In the genomic region with DNA sequence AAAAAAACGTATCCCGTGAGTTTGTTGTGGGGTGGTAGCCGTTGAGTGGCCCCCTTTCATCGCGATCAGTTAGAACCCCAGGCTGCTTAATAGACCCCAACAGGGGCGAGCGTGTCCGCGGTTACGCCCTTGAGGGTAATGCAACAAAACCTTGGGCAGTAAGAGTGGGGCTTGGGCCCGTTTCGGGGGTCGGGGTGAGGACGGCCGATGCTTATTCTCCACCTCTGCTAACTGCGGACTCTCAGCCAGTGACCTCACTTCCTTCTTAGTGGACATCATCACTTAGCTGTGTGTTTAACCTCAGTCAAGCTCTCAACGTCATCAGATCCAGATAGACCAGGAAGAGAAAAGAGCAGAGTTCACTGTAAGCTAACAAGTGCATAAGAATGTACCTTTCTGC, we compare ENCODE assay signal across 8 mouse cellular contexts. TPM values are rescaled to one million over a fixed set of nuclear protein-coding genes. Genes with fewer than 3 reads are reported as not detected.
DNase-seq lines count a peak whose midpoint lies in the region; ATAC-seq and TF ChIP-seq lines count a peak whose summit lies in the region.

No protein-coding gene starts in this region.

- in situ Hi-C loops in ES-E14 (cut with MboI; ENCODE audit: low sequenced_read_pairs in 2 of 2, unreplicated experiment in 2 of 2), result no loop called here

- DNase-seq in adrenal gland, postnatal 36 days, result peak; percentile 14 to 26
- DNase-seq in adrenal gland, adult 18-20 months (ENCODE audit: low spot score in 2 of 2), result no peak
- no peak for DNase-seq in ES-E14 (ENCODE audit: low read depth, low spot score)
- DNase-seq in forebrain, postnatal 0 days, result no peak
- DNase-seq in naive thymus-derived CD4-positive, alpha-beta T cell, adult 2 months (ENCODE audit: low read depth), result peak; percentile 51
- no peak for DNase-seq in spleen, adult 12 weeks (ENCODE audit: low spot score)
- DNase-seq in ovary, postnatal 36 days (ENCODE audit: low spot score), result no peak

- peak overlapping the region; percentile 80 for H3K9ac ChIP-seq in ES-E14 (ENCODE audit: insufficient read depth, low read depth, low read length, poor library complexity, severe bottlenecking)
- H3K9ac ChIP-seq in forebrain, postnatal 0 days, result peak overlapping the region; percentile 81
- H3K9ac ChIP-seq in limb, embryonic 12.5 days (replicated peaks), result peak overlapping the region; percentile 96

- peak overlapping the region; percentile 93 for H3K4me2 ChIP-seq in forebrain, postnatal 0 days (ENCODE audit: low read depth)
- H3K4me2 ChIP-seq in limb, embryonic 12.5 days, result peak overlapping the region; percentile 96

- no peaks in the 10 kb centered on the region for H3K27me3 ChIP-seq in forebrain, postnatal 0 days (ENCODE audit: insufficient read depth, low read length)
- no peaks in the 10 kb centered on the region for H3K27me3 ChIP-seq in limb, embryonic 12.5 days

- H3K4me3 ChIP-seq in ES-E14 (ENCODE audit: insufficient read depth in 1 of 2, low read depth in 1 of 2, low read length in 2 of 2, poor library complexity in 1 of 2, severe bottlenecking in 1 of 2), result peak overlapping the region; percentile 81 to 98
- H3K4me3 ChIP-seq in forebrain, postnatal 0 days (ENCODE audit: low read depth, low read length), result peak overlapping the region; percentile 87
- H3K4me3 ChIP-seq in limb, embryonic 12.5 days (replicated peaks), result peak overlapping the region; percentile 99

- TF ChIP-seq CTCF in forebrain, postnatal 0 days (IDR thresholded peaks at IDR 0.05; ENCODE audit: low read depth), result no peak

- under 1% methylated on average over 17 of the region's 17 CpGs for WGBS in forebrain, postnatal 0 days
- under 1% methylated on average over 17 of the region's 17 CpGs for WGBS in limb, embryonic 12.5 days

- no peaks in the 10 kb centered on the region for H3K9me3 ChIP-seq in ES-E14 (ENCODE audit: control insufficient read depth, insufficient read depth, low read depth, low read length)
- no peaks in the 10 kb centered on the region for H3K9me3 ChIP-seq in forebrain, postnatal 0 days (ENCODE audit: low read length)
- no peaks in the 10 kb centered on the region for H3K9me3 ChIP-seq in limb, embryonic 12.5 days

- peaks cover 8% of the 10 kb centered on the region for H3K36me3 ChIP-seq in ES-E14 (ENCODE audit: control insufficient read depth, insufficient read depth, low read length, poor library complexity, severe bottlenecking)
- H3K36me3 ChIP-seq in forebrain, postnatal 0 days (ENCODE audit: insufficient read depth), result peaks cover 18% of the 10 kb centered on the region
- H3K36me3 ChIP-seq in limb, embryonic 12.5 days, result peaks cover 31% of the 10 kb centered on the region

- peaks cover 0 to 6% of the 10 kb centered on the region in 2 experiments; a peak in 2 of 4 replicates for H3K4me1 ChIP-seq in ES-E14 (ENCODE audit: control insufficient read depth in 2 of 2, insufficient read depth in 2 of 2, low read length in 2 of 2, poor library complexity in 1 of 2)
- peaks cover 12% of the 10 kb centered on the region for H3K4me1 ChIP-seq in forebrain, postnatal 0 days (ENCODE audit: insufficient read depth)
- peaks cover 18% of the 10 kb centered on the region for H3K4me1 ChIP-seq in limb, embryonic 12.5 days (replicated peaks)

- no peak overlapping the region for H3K27ac ChIP-seq in ES-E14 (ENCODE audit: insufficient read depth, low read depth, low read length, poor library complexity, severe bottlenecking)
- peak overlapping the region; percentile 80 for H3K27ac ChIP-seq in forebrain, postnatal 0 days (ENCODE audit: low read depth, low read length)
- no peak overlapping the region for H3K27ac ChIP-seq in limb, embryonic 12.5 days

- ATAC-seq in forebrain, postnatal 0 days, result no peak
- no peak for ATAC-seq in limb, embryonic 12.5 days (ENCODE audit: insufficient number of reproducible peaks, insufficient read depth, low FRiP score, low TSS enrichment, low read depth)

TF ChIP-seq in ES-E14, 5 proteins besides CTCF, POLR2A, EP300 and RAD21:
- TF ChIP-seq HCFC1 (IDR thresholded peaks at IDR 0.05; ENCODE audit: borderline replicate concordance, insufficient read depth, low read length), result no peak
- TF ChIP-seq CHD2 (IDR thresholded peaks at IDR 0.05; ENCODE audit: low read depth, low read length), result no peak
- no peak for TF ChIP-seq MAFK (IDR thresholded peaks at IDR 0.05; ENCODE audit: insufficient read depth, low read depth, low read length)
- no peak for TF ChIP-seq ZNF384 (IDR thresholded peaks at IDR 0.05; ENCODE audit: low read depth, low read length)
- TF ChIP-seq ZC3H11A (IDR thresholded peaks at IDR 0.05; ENCODE audit: borderline replicate concordance, low read depth, low read length), result no peak

RNA-seq across cellular contexts. Expression of a gene that starts 0.6 kb away (rescaled TPM):
- total RNA-seq in adrenal gland, postnatal 36 days (2021), result 10 to 100 TPM; 70.9 to 81.5 TPM
- 10 to 100 TPM; 75.5 to 85.8 TPM for total RNA-seq in adrenal gland, adult 18-20 months (2021)
- total RNA-seq in ES-E14 (2012; rRNA removed), result 57.9 and 74.1 TPM in 2 replicates
- 80.3 and 84.7 TPM in 2 replicates for total RNA-seq in forebrain, postnatal 0 days (2014; rRNA removed)
- 138 and 163 TPM in 2 replicates for polyA plus RNA-seq in forebrain, postnatal 0 days (2015; fragmentation: Nextera tagmentation; extraction: Ambion mirVana)
- polyA plus RNA-seq in limb, embryonic 12.5 days (2016; fragmentation: Nextera tagmentation; extraction: Ambion mirVana), result 165 and 169 TPM in 2 replicates

RNA-seq across cellular contexts. Expression of a gene that starts 17.8 kb away (rescaled TPM):
- total RNA-seq in adrenal gland, postnatal 36 days (2021), result 10 to 100 TPM; 43.5 to 89.3 TPM
- 10 to 100 TPM; 69.5 to 94.3 TPM for total RNA-seq in adrenal gland, adult 18-20 months (2021)
- total RNA-seq in ES-E14 (2012; rRNA removed), result 6.4 and 10.3 TPM in 2 replicates
- 12.8 and 13.9 TPM in 2 replicates for total RNA-seq in forebrain, postnatal 0 days (2014; rRNA removed)
- polyA plus RNA-seq in forebrain, postnatal 0 days (2015; fragmentation: Nextera tagmentation; extraction: Ambion mirVana), result 10.3 and 11.1 TPM in 2 replicates
- polyA plus RNA-seq in limb, embryonic 12.5 days (2016; fragmentation: Nextera tagmentation; extraction: Ambion mirVana), result 27.1 and 31.6 TPM in 2 replicates

RNA-seq across cellular contexts. Expression of a gene that starts 48.2 kb away (rescaled TPM):
- total RNA-seq in adrenal gland, postnatal 36 days (2021), result 1 to 10 TPM; 7.6 to 8.0 TPM
- total RNA-seq in adrenal gland, adult 18-20 months (2021), result 1 to 10 TPM; 5.9 to 6.1 TPM
- total RNA-seq in ES-E14 (2012; rRNA removed), result 11.9 and 20.6 TPM in 2 replicates
- total RNA-seq in forebrain, postnatal 0 days (2014; rRNA removed), result 39.5 and 43.9 TPM in 2 replicates
- 19.4 and 28.6 TPM in 2 replicates for polyA plus RNA-seq in forebrain, postnatal 0 days (2015; fragmentation: Nextera tagmentation; extraction: Ambion mirVana)
- polyA plus RNA-seq in limb, embryonic 12.5 days (2016; fragmentation: Nextera tagmentation; extraction: Ambion mirVana), result 16.1 and 16.8 TPM in 2 replicates

RNA-seq across cellular contexts. Expression of a gene that starts 48.4 kb away (rescaled TPM):
- total RNA-seq in adrenal gland, postnatal 36 days (2021), result 100 to 1,000 TPM; 266 to 276 TPM
- 100 to 1,000 TPM; 227 to 290 TPM for total RNA-seq in adrenal gland, adult 18-20 months (2021)
- 176 and 257 TPM in 2 replicates for total RNA-seq in ES-E14 (2012; rRNA removed)
- 123 and 126 TPM in 2 replicates for total RNA-seq in forebrain, postnatal 0 days (2014; rRNA removed)
- 115 and 117 TPM in 2 replicates for polyA plus RNA-seq in forebrain, postnatal 0 days (2015; fragmentation: Nextera tagmentation; extraction: Ambion mirVana)
- polyA plus RNA-seq in limb, embryonic 12.5 days (2016; fragmentation: Nextera tagmentation; extraction: Ambion mirVana), result 131 and 139 TPM in 2 replicates

RNA-seq across cellular contexts. Expression of a gene that starts 52.6 kb away (rescaled TPM):
- 10 to 100 TPM; 20.1 to 20.7 TPM for total RNA-seq in adrenal gland, postnatal 36 days (2021)
- 10 to 100 TPM; 17.2 to 19.3 TPM for total RNA-seq in adrenal gland, adult 18-20 months (2021)
- total RNA-seq in ES-E14 (2012; rRNA removed), result 17.1 and 32.0 TPM in 2 replicates
- 116 and 147 TPM in 2 replicates for total RNA-seq in forebrain, postnatal 0 days (2014; rRNA removed)
- 84.2 and 95.3 TPM in 2 replicates for polyA plus RNA-seq in forebrain, postnatal 0 days (2015; fragmentation: Nextera tagmentation; extraction: Ambion mirVana)
- polyA plus RNA-seq in limb, embryonic 12.5 days (2016; fragmentation: Nextera tagmentation; extraction: Ambion mirVana), result 18.4 and 25.5 TPM in 2 replicates

Comparison
In these comparisons a context has a peak if more than half of its experiments do, and no peak if none do; other contexts are left out.
1. DNase-seq: peak in adrenal gland, postnatal 36 days (2 of 2) and naive thymus-derived CD4-positive, alpha-beta T cell, adult 2 months (single experiment); none in adrenal gland, adult 18-20 months (0 of 2), ES-E14 (single experiment), forebrain, postnatal 0 days (single experiment), spleen, adult 12 weeks (single experiment) and ovary, postnatal 36 days (single experiment).
2. Peak in every context shown above with its lines, with median percentiles within 50 percentile points of each other: H3K4me3 ChIP-seq and H3K9ac ChIP-seq.